In genomic region chr9:11885784-11886183, GRCm38 (mm10) we compare ENCODE assay signal across 21 mouse cellular contexts.
DNase-seq lines count a peak whose midpoint lies in the region; ATAC-seq and TF ChIP-seq lines count a peak whose summit lies in the region.
"Had no signal": no experiment of that assay in that cellular context is flagged by ENCODE, and none has a peak within 500 bp of the region (broad histone marks: within the 10 kb centered on the region; RNA-seq: fewer than 3 reads in every experiment).

No protein-coding gene starts in this region.

- no peak for TF ChIP-seq EP300 in lung, postnatal 0 days (IDR thresholded peaks at IDR 0.05)

- H3K4me1 ChIP-seq in hindbrain, embryonic 15.5 days (replicated peaks): no peaks in the 10 kb centered on the region
- no peaks in the 10 kb centered on the region for H3K4me1 ChIP-seq in hindbrain, embryonic 11.5 days (replicated peaks; ENCODE audit: control insufficient read depth, insufficient read depth, low read length)
- H3K4me1 ChIP-seq in lung, embryonic 14.5 days (ENCODE audit: insufficient read depth): no peaks in the 10 kb centered on the region
- H3K4me1 ChIP-seq in lung, postnatal 0 days (ENCODE audit: insufficient read depth, low read depth, low read length): no peaks in the 10 kb centered on the region
- no peaks in the 10 kb centered on the region for H3K4me1 ChIP-seq in midbrain, embryonic 14.5 days (ENCODE audit: control insufficient read depth, insufficient read depth, low read length)
- H3K4me1 ChIP-seq in midbrain, embryonic 15.5 days: no peaks in the 10 kb centered on the region
- H3K4me1 ChIP-seq: embryonic facial prominence, embryonic 13.5 days; forebrain, embryonic 13.5 days; forebrain, embryonic 15.5 days had no signal

- H3K9me3 ChIP-seq in hindbrain, embryonic 15.5 days: no peaks in the 10 kb centered on the region
- H3K9me3 ChIP-seq in hindbrain, embryonic 11.5 days (ENCODE audit: control insufficient read depth, low read length): no peaks in the 10 kb centered on the region
- H3K9me3 ChIP-seq in lung, embryonic 14.5 days (ENCODE audit: low read depth, low read length): no peaks in the 10 kb centered on the region
- H3K9me3 ChIP-seq in lung, postnatal 0 days (ENCODE audit: low read length): no peaks in the 10 kb centered on the region
- H3K9me3 ChIP-seq in midbrain, embryonic 14.5 days (ENCODE audit: control insufficient read depth, low read length): no peaks in the 10 kb centered on the region
- no peaks in the 10 kb centered on the region for H3K9me3 ChIP-seq in midbrain, embryonic 15.5 days
- H3K9me3 ChIP-seq: embryonic facial prominence, embryonic 13.5 days; forebrain, embryonic 13.5 days; forebrain, embryonic 15.5 days had no signal

- no peaks in the 10 kb centered on the region for H3K36me3 ChIP-seq in hindbrain, embryonic 15.5 days
- H3K36me3 ChIP-seq in hindbrain, embryonic 11.5 days (ENCODE audit: control insufficient read depth, insufficient read depth, low read length): no peaks in the 10 kb centered on the region
- no peaks in the 10 kb centered on the region for H3K36me3 ChIP-seq in lung, embryonic 14.5 days (ENCODE audit: insufficient read depth)
- no peaks in the 10 kb centered on the region for H3K36me3 ChIP-seq in lung, postnatal 0 days (ENCODE audit: insufficient read depth, low read length)
- H3K36me3 ChIP-seq in midbrain, embryonic 14.5 days (ENCODE audit: control insufficient read depth, insufficient read depth, low read length): no peaks in the 10 kb centered on the region
- H3K36me3 ChIP-seq in midbrain, embryonic 15.5 days (replicated peaks): no peaks in the 10 kb centered on the region
- H3K36me3 ChIP-seq: embryonic facial prominence, embryonic 13.5 days; forebrain, embryonic 15.5 days had no signal

- H3K4me2 ChIP-seq in hindbrain, embryonic 15.5 days: no peak overlapping the region
- no peak overlapping the region for H3K4me2 ChIP-seq in hindbrain, embryonic 11.5 days (replicated peaks; ENCODE audit: low read depth, low read length)
- H3K4me2 ChIP-seq in lung, embryonic 14.5 days: no peak overlapping the region
- H3K4me2 ChIP-seq in lung, postnatal 0 days (replicated peaks; ENCODE audit: low read depth, low read length): no peak overlapping the region
- H3K4me2 ChIP-seq in midbrain, embryonic 14.5 days (ENCODE audit: low read length): no peak overlapping the region
- H3K4me2 ChIP-seq in midbrain, embryonic 15.5 days: no peak overlapping the region
- H3K4me2 ChIP-seq: embryonic facial prominence, embryonic 13.5 days; forebrain, embryonic 13.5 days; forebrain, embryonic 15.5 days had no signal

- no peak overlapping the region for H3K27ac ChIP-seq in hindbrain, embryonic 15.5 days (replicated peaks)
- H3K27ac ChIP-seq in hindbrain, embryonic 11.5 days (ENCODE audit: low read depth, low read length): no peak overlapping the region
- no peak overlapping the region for H3K27ac ChIP-seq in lung, embryonic 14.5 days (ENCODE audit: low read depth)
- H3K27ac ChIP-seq in lung, postnatal 0 days (ENCODE audit: low read length): no peak overlapping the region
- H3K27ac ChIP-seq in midbrain, embryonic 14.5 days (replicated peaks; ENCODE audit: low read depth, low read length): no peak overlapping the region
- no peak overlapping the region for H3K27ac ChIP-seq in midbrain, embryonic 15.5 days
- H3K27ac ChIP-seq: embryonic facial prominence, embryonic 13.5 days; forebrain, embryonic 13.5 days; forebrain, embryonic 15.5 days had no signal

- TF ChIP-seq CTCF in lung, embryonic 14.5 days (IDR thresholded peaks at IDR 0.05; ENCODE audit: low read depth): no peak
- TF ChIP-seq CTCF in lung, postnatal 0 days (IDR thresholded peaks at IDR 0.05): no peak

- 72% methylated on average over 1 of the region's 1 CpGs for WGBS in hindbrain, embryonic 15.5 days
- 84% methylated on average over 1 of the region's 1 CpGs for WGBS in hindbrain, embryonic 11.5 days
- 54% methylated on average over 1 of the region's 1 CpGs for WGBS in lung, embryonic 14.5 days
- 40% methylated on average over 1 of the region's 1 CpGs for WGBS in lung, postnatal 0 days
- WGBS in midbrain, embryonic 14.5 days: 82% methylated on average over 1 of the region's 1 CpGs
- 66% methylated on average over 1 of the region's 1 CpGs for WGBS in midbrain, embryonic 15.5 days

- ATAC-seq in hindbrain, embryonic 15.5 days (ENCODE audit: low FRiP score, low read depth): 0 out of 2 replicates have a peak, but pooled peaks have one; percentile 11
- no peak for ATAC-seq in hindbrain, embryonic 11.5 days (ENCODE audit: low FRiP score)
- no peak for ATAC-seq in lung, embryonic 14.5 days (ENCODE audit: insufficient read depth)
- no peak for ATAC-seq in lung, postnatal 0 days
- ATAC-seq in midbrain, embryonic 14.5 days (ENCODE audit: low FRiP score, low TSS enrichment): 0 out of 2 replicates have a peak, but pooled peaks have one; percentile 50
- ATAC-seq in midbrain, embryonic 15.5 days (replicated peaks): no peak
- ATAC-seq: activated CD4-positive, CD25-positive, alpha-beta regulatory T cell, adult 4 months; forebrain, embryonic 13.5 days; forebrain, embryonic 15.5 days; forebrain, postnatal 0 days; Patski had no signal

- H3K4me3 ChIP-seq in hindbrain, embryonic 15.5 days: no peak overlapping the region
- H3K4me3 ChIP-seq in hindbrain, embryonic 11.5 days (ENCODE audit: low read depth, low read length): no peak overlapping the region
- no peak overlapping the region for H3K4me3 ChIP-seq in lung, embryonic 14.5 days (ENCODE audit: low read depth, low read length)
- no peak overlapping the region for H3K4me3 ChIP-seq in lung, postnatal 0 days (ENCODE audit: low read depth, low read length)
- no peak overlapping the region for H3K4me3 ChIP-seq in midbrain, embryonic 14.5 days (replicated peaks; ENCODE audit: low read depth, low read length)
- H3K4me3 ChIP-seq in midbrain, embryonic 15.5 days: no peak overlapping the region
- H3K4me3 ChIP-seq: embryonic facial prominence, embryonic 13.5 days; forebrain, embryonic 13.5 days; forebrain, embryonic 15.5 days had no signal

- H3K27me3 ChIP-seq in hindbrain, embryonic 15.5 days: no peaks in the 10 kb centered on the region
- H3K27me3 ChIP-seq in hindbrain, embryonic 11.5 days (ENCODE audit: control insufficient read depth, insufficient read depth, low read length): no peaks in the 10 kb centered on the region
- H3K27me3 ChIP-seq in lung, embryonic 14.5 days (ENCODE audit: insufficient read depth, low read length): no peaks in the 10 kb centered on the region
- no peaks in the 10 kb centered on the region for H3K27me3 ChIP-seq in lung, postnatal 0 days (replicated peaks; ENCODE audit: insufficient read depth, low read length)
- no peaks in the 10 kb centered on the region for H3K27me3 ChIP-seq in midbrain, embryonic 14.5 days (ENCODE audit: control insufficient read depth, insufficient read depth, low read length)
- no peaks in the 10 kb centered on the region for H3K27me3 ChIP-seq in midbrain, embryonic 15.5 days (replicated peaks)
- H3K27me3 ChIP-seq: embryonic facial prominence, embryonic 13.5 days; forebrain, embryonic 13.5 days; forebrain, embryonic 15.5 days; Patski had no signal

- no peak for DNase-seq in hindbrain, embryonic 11.5 days (ENCODE audit: low spot score)
- peak; percentile 1 for DNase-seq in lung, embryonic 14.5 days
- no peak for DNase-seq in lung, postnatal 0 days (ENCODE audit: low spot score)
- no peak for DNase-seq in midbrain, embryonic 14.5 days
- no peak for DNase-seq in thymus, postnatal 36 days
- DNase-seq: adrenal gland, adult 8-10 months; adrenal gland, postnatal 14 days; adrenal gland, postnatal 36 days; cerebellum, adult 11-12 months; cerebellum, adult 2 months; cerebellum, adult 9-10 months; cerebellum, postnatal 10 days; cerebellum, postnatal 25 days; forebrain, postnatal 0 days had no signal

- no peak overlapping the region for H3K9ac ChIP-seq in hindbrain, embryonic 15.5 days
- no peak overlapping the region for H3K9ac ChIP-seq in hindbrain, embryonic 11.5 days (ENCODE audit: low read depth, low read length)
- H3K9ac ChIP-seq in lung, embryonic 14.5 days: no peak overlapping the region
- no peak overlapping the region for H3K9ac ChIP-seq in lung, postnatal 0 days (replicated peaks; ENCODE audit: low read depth)
- H3K9ac ChIP-seq in midbrain, embryonic 14.5 days (replicated peaks; ENCODE audit: low read length): no peak overlapping the region
- no peak overlapping the region for H3K9ac ChIP-seq in midbrain, embryonic 15.5 days
- H3K9ac ChIP-seq: embryonic facial prominence, embryonic 13.5 days; forebrain, embryonic 13.5 days; forebrain, embryonic 15.5 days; forebrain, postnatal 0 days had no signal

Comparison
In these comparisons a context has a peak if more than half of its experiments do, and no peak if none do; other contexts are left out.
1. ATAC-seq: peak in hindbrain, embryonic 15.5 days (single experiment) and midbrain, embryonic 14.5 days (single experiment); none in hindbrain, embryonic 11.5 days (single experiment), lung, embryonic 14.5 days (single experiment), lung, postnatal 0 days (single experiment) and midbrain, embryonic 15.5 days (single experiment).